Comparison of ENCODE assay signal across 9 mouse cellular contexts in the genomic region with DNA sequence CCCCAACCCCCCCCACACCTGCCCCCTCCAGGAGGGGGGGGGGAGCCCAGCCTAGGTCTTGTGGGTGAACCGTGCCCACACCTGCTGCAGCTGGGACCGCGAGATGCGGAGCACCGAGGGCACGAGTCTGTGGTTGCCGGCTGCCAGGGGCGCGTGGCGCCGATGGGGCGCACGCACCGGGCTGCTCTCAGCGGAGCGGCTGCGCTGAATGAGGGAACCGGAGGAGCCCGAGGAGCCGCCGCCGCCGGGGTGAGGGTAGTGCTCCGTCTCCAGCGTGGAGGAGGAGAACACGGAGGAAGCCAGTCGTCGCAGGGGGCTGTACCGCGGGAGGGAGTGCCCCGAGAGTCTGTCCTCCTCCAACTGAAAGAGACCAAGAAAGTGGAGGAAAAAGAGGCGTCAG. TPM values are rescaled to one million over a fixed set of nuclear protein-coding genes. Genes with fewer than 3 reads are reported as not detected.
DNase-seq lines count a peak whose midpoint lies in the region; ATAC-seq and TF ChIP-seq lines count a peak whose summit lies in the region.
"Had no signal": no experiment of that assay in that cellular context is flagged by ENCODE, and none has a peak within 500 bp of the region (broad histone marks: within the 10 kb centered on the region; RNA-seq: fewer than 3 reads in every experiment).

No protein-coding gene starts in this region.

- no peak for DNase-seq in kidney, postnatal 25 days
- DNase-seq in forebrain, embryonic 14.5 days (ENCODE audit: low spot score), result no peak
- no peak for DNase-seq in layer of hippocampus, adult 11-12 months (ENCODE audit: low spot score)
- DNase-seq in embryo, embryonic 10 days (ENCODE audit: low spot score), result no peak

- H3K27me3 ChIP-seq in kidney, embryonic 16.5 days (ENCODE audit: insufficient read depth, low read length), result peaks cover 56% of the 10 kb centered on the region
- H3K27me3 ChIP-seq in forebrain, embryonic 14.5 days (replicated peaks; ENCODE audit: control insufficient read depth, insufficient read depth, low read length), result peaks cover 7% of the 10 kb centered on the region; the same call in 1 of the 2 replicates
- peaks cover 80% of the 10 kb centered on the region for H3K27me3 ChIP-seq in limb, embryonic 12.5 days
- H3K27me3 ChIP-seq in small intestine, adult 2 months (ENCODE audit: control insufficient read depth, insufficient read depth, low read length), result peaks cover 18% of the 10 kb centered on the region

- H3K4me2 ChIP-seq in kidney, embryonic 16.5 days (replicated peaks; ENCODE audit: low read depth, low read length), result peak overlapping the region; percentile 54
- no peak overlapping the region for H3K4me2 ChIP-seq in forebrain, embryonic 14.5 days (ENCODE audit: low read length)
- peak overlapping the region; percentile 60 for H3K4me2 ChIP-seq in limb, embryonic 12.5 days

- under 1% methylated on average over 32 of the region's 32 CpGs for WGBS in kidney, embryonic 16.5 days
- 7% methylated on average over 31 of the region's 32 CpGs for WGBS in forebrain, embryonic 14.5 days
- WGBS in limb, embryonic 12.5 days, result 1% methylated on average over 32 of the region's 32 CpGs
- WGBS in small intestine, adult 2 months, result under 1% methylated on average over 32 of the region's 32 CpGs

- TF ChIP-seq CTCF in small intestine, adult 2 months (IDR thresholded peaks at IDR 0.05; ENCODE audit: extremely low read depth, insufficient read length, insufficient replicate concordance, low read depth, low read length), result no peak

- peaks cover 11% of the 10 kb centered on the region for H3K4me1 ChIP-seq in kidney, embryonic 16.5 days (ENCODE audit: insufficient read depth, low read length)
- H3K4me1 ChIP-seq in forebrain, embryonic 14.5 days (ENCODE audit: control insufficient read depth, insufficient read depth, low read length), result peaks cover 2% of the 10 kb centered on the region
- H3K4me1 ChIP-seq in limb, embryonic 12.5 days (replicated peaks), result peaks cover 13% of the 10 kb centered on the region
- peaks cover 6% of the 10 kb centered on the region for H3K4me1 ChIP-seq in small intestine, adult 2 months (ENCODE audit: control insufficient read depth, insufficient read depth, insufficient read length, low read length)

- H3K27ac ChIP-seq in kidney, embryonic 16.5 days (ENCODE audit: low read length), result no peak overlapping the region
- H3K27ac ChIP-seq in forebrain, embryonic 14.5 days (ENCODE audit: low read depth, low read length), result no peak overlapping the region
- no peak overlapping the region for H3K27ac ChIP-seq in limb, embryonic 12.5 days
- H3K27ac ChIP-seq in small intestine, adult 2 months (ENCODE audit: insufficient read depth, low read depth, low read length), result no peak overlapping the region
- H3K27ac ChIP-seq: macrophage had no signal

- no peaks in the 10 kb centered on the region for H3K36me3 ChIP-seq in kidney, embryonic 16.5 days (ENCODE audit: insufficient read depth, low read length)
- H3K36me3 ChIP-seq in forebrain, embryonic 14.5 days (ENCODE audit: control insufficient read depth, insufficient read depth, low read length), result peaks cover 52% of the 10 kb centered on the region
- H3K36me3 ChIP-seq in limb, embryonic 12.5 days, result no peaks in the 10 kb centered on the region
- H3K36me3 ChIP-seq in small intestine, adult 2 months (ENCODE audit: control insufficient read depth, insufficient read depth, low read length), result no peaks in the 10 kb centered on the region

- no peak for TF ChIP-seq POLR2A in small intestine, adult 2 months (IDR thresholded peaks at IDR 0.05; ENCODE audit: low read depth, low read length)

- peak overlapping the region; percentile 53 for H3K9ac ChIP-seq in kidney, embryonic 16.5 days (replicated peaks; ENCODE audit: low read length)
- 0 out of 2 replicates have a peak overlapping the region, but pooled peaks have one; percentile 21 for H3K9ac ChIP-seq in forebrain, embryonic 14.5 days (ENCODE audit: low read length)
- H3K9ac ChIP-seq in limb, embryonic 12.5 days (replicated peaks), result peak overlapping the region; percentile 45; the same call in 1 of the 2 replicates

- H3K9me3 ChIP-seq in kidney, embryonic 16.5 days (ENCODE audit: low read length), result no peaks in the 10 kb centered on the region
- no peaks in the 10 kb centered on the region for H3K9me3 ChIP-seq in forebrain, embryonic 14.5 days (replicated peaks; ENCODE audit: control insufficient read depth, low read length)
- no peaks in the 10 kb centered on the region for H3K9me3 ChIP-seq in limb, embryonic 12.5 days

- H3K4me3 ChIP-seq in kidney, embryonic 16.5 days (ENCODE audit: low read length), result peak overlapping the region; percentile 43
- H3K4me3 ChIP-seq in forebrain, embryonic 14.5 days (ENCODE audit: low read depth, low read length), result no peak overlapping the region
- H3K4me3 ChIP-seq in limb, embryonic 12.5 days (replicated peaks), result peak overlapping the region; percentile 37
- H3K4me3 ChIP-seq in small intestine, adult 2 months (ENCODE audit: low read depth, low read length), result peak overlapping the region; percentile 25

- no peak for ATAC-seq in kidney, embryonic 16.5 days (ENCODE audit: low FRiP score, low TSS enrichment)
- no peak for ATAC-seq in forebrain, embryonic 14.5 days
- no peak for ATAC-seq in limb, embryonic 12.5 days (ENCODE audit: insufficient number of reproducible peaks, insufficient read depth, low FRiP score, low TSS enrichment, low read depth)
- no peak for ATAC-seq in CD4-positive, CD25-positive, alpha-beta regulatory T cell, adult 4 months

RNA-seq across cellular contexts. Expression of gene Slc22a7, which starts 22.4 kb away (rescaled TPM):
- polyA plus RNA-seq in kidney, embryonic 16.5 days (2015; fragmentation: Nextera tagmentation; extraction: Ambion mirVana), result 0.15 and 0.32 TPM in 2 replicates
- not detected in 2 replicates for polyA plus RNA-seq in forebrain, embryonic 14.5 days (2014; fragmentation: Nextera tagmentation; extraction: Ambion mirVana)
- polyA plus RNA-seq in limb, embryonic 12.5 days (2016; fragmentation: Nextera tagmentation; extraction: Ambion mirVana), result not detected in 2 replicates
- polyA plus RNA-seq in small intestine, adult 2 months (2012; rRNA removed), result not detected in 2 replicates
- not detected for polyA plus RNA-seq in CD4-positive, CD25-positive, alpha-beta regulatory T cell, adult 4 months (2017; shearing (Covaris generic))
- polyA plus RNA-seq: macrophage had no signal

RNA-seq across cellular contexts. Expression of gene Ttbk1, which starts 26.8 kb away (rescaled TPM):
- polyA plus RNA-seq in kidney, embryonic 16.5 days (2015; fragmentation: Nextera tagmentation; extraction: Ambion mirVana), result 0.15 and 0.23 TPM in 2 replicates
- polyA plus RNA-seq in forebrain, embryonic 14.5 days (2014; fragmentation: Nextera tagmentation; extraction: Ambion mirVana), result 3.8 and 4.8 TPM in 2 replicates
- polyA plus RNA-seq in limb, embryonic 12.5 days (2016; fragmentation: Nextera tagmentation; extraction: Ambion mirVana), result 0.34 and 0.45 TPM in 2 replicates
- 0.20 and 0.25 TPM in 2 replicates for polyA plus RNA-seq in small intestine, adult 2 months (2012; rRNA removed)
- polyA plus RNA-seq in CD4-positive, CD25-positive, alpha-beta regulatory T cell, adult 4 months (2017; shearing (Covaris generic)), result under 1 TPM; 0.24 to 0.55 TPM
- polyA plus RNA-seq: macrophage had no signal

RNA-seq across cellular contexts. Expression of gene Crip3, which starts 31.9 kb away (rescaled TPM):
- 0.54 and 0.68 TPM in 2 replicates for polyA plus RNA-seq in kidney, embryonic 16.5 days (2015; fragmentation: Nextera tagmentation; extraction: Ambion mirVana)
- 0.93 and 1.2 TPM in 2 replicates for polyA plus RNA-seq in forebrain, embryonic 14.5 days (2014; fragmentation: Nextera tagmentation; extraction: Ambion mirVana)
- polyA plus RNA-seq in limb, embryonic 12.5 days (2016; fragmentation: Nextera tagmentation; extraction: Ambion mirVana), result 0.40 and 0.63 TPM in 2 replicates
- polyA plus RNA-seq in small intestine, adult 2 months (2012; rRNA removed), result not detected in 2 replicates
- not detected for polyA plus RNA-seq in CD4-positive, CD25-positive, alpha-beta regulatory T cell, adult 4 months (2017; shearing (Covaris generic))
- polyA plus RNA-seq: macrophage had no signal

RNA-seq across cellular contexts. Expression of gene Dnph1, which starts 35.8 kb away (rescaled TPM):
- polyA plus RNA-seq in kidney, embryonic 16.5 days (2015; fragmentation: Nextera tagmentation; extraction: Ambion mirVana), result 56.5 and 60.3 TPM in 2 replicates
- 33.0 and 41.6 TPM in 2 replicates for polyA plus RNA-seq in forebrain, embryonic 14.5 days (2014; fragmentation: Nextera tagmentation; extraction: Ambion mirVana)
- 51.6 and 55.3 TPM in 2 replicates for polyA plus RNA-seq in limb, embryonic 12.5 days (2016; fragmentation: Nextera tagmentation; extraction: Ambion mirVana)
- polyA plus RNA-seq in small intestine, adult 2 months (2012; rRNA removed), result 3.3 and 6.3 TPM in 2 replicates
- polyA plus RNA-seq in CD4-positive, CD25-positive, alpha-beta regulatory T cell, adult 4 months (2017; shearing (Covaris generic)), result 1 to 10 TPM; 6.4 to 6.9 TPM
